Mouse (Mus musculus) kidney, embryonic 14.5 days (tissue): Measurements from ENCODE around the gene Nemp1. TPM values are rescaled to one million over a fixed set of nuclear protein-coding genes. Genes with fewer than 3 reads are reported as not detected.

Experiments
- ATAC-seq: fragments of 200-750 bp; cut with Nextera tagmentation; 2 replicates; pipeline ENCODE4 v1.8.0; 2017; ENCODE audit warnings: moderate number of reproducible peaks, mild to moderate bottlenecking, moderate TSS enrichment, moderate library complexity; ENCODE audit not compliant: low FRiP score, low TSS enrichment
- H3K27ac ChIP-seq: fragments of 300-500 bp; sonication (generic); 2 replicates; pipeline ENCODE4 v1.5.1; 2014; ENCODE audit warnings: low read depth, mild to moderate bottlenecking, low read length, moderate library complexity, mixed read lengths
- H3K27me3 ChIP-seq: fragments of 300-500 bp; sonication (generic); 2 replicates; pipeline ENCODE4 v1.6.1; 2014; ENCODE audit warnings: mild to moderate bottlenecking, low read length; ENCODE audit not compliant: control insufficient read depth, insufficient read depth
- H3K36me3 ChIP-seq: fragments of 300-500 bp; sonication (generic); 2 replicates; pipeline ENCODE4 v1.6.1; 2014; ENCODE audit warnings: low read length, mixed read lengths; ENCODE audit not compliant: control insufficient read depth, insufficient read depth
- H3K4me1 ChIP-seq: fragments of 300-500 bp; sonication (generic); 2 replicates; pipeline ENCODE4 v1.6.1; 2014; ENCODE audit warnings: low read length, mixed read lengths; ENCODE audit not compliant: control insufficient read depth, insufficient read depth
- H3K4me2 ChIP-seq: fragments of 300-500 bp; sonication (generic); replicated peaks from 2 replicates; pipeline ENCODE4 v1.6.1; 2014; ENCODE audit warnings: low read depth, mild to moderate bottlenecking, low read length
- H3K4me3 ChIP-seq: fragments of 300-500 bp; sonication (generic); 2 replicates; pipeline ENCODE4 v1.5.1; 2014; ENCODE audit warnings: mild to moderate bottlenecking, low read length
- H3K9ac ChIP-seq: fragments of 300-500 bp; sonication (generic); 2 replicates; pipeline ENCODE4 v1.6.1; 2014; ENCODE audit warnings: low read depth, mild to moderate bottlenecking, low read length, moderate library complexity
- H3K9me3 ChIP-seq: fragments of 300-500 bp; sonication (generic); 2 replicates; pipeline ENCODE4 v1.6.1; 2016; ENCODE audit warnings: low read length; ENCODE audit not compliant: control insufficient read depth
- WGBS: fragments of 180-500 bp; shearing (Covaris S2); extraction: QIAGEN DNeasy Blood & Tissue Kit; methylation state at CpG from one replicate; pipeline ENCODE4 v1.1.7; 2014; 5-methylcytosine and 5-hydroxymethylcytosine counted together
- polyA plus RNA-seq: library from polyadenylated mRNA; unstranded; fragments of >200 nt; fragmentation: Nextera tagmentation; extraction: Ambion mirVana; gene quantifications from 2 replicates; pipeline ENCODE4 v1.2.1, GENCODE M21; 2014

Nemp1 gene
- 7.6 and 12.4 TPM in 2 replicates for polyA plus RNA-seq

DNA sequence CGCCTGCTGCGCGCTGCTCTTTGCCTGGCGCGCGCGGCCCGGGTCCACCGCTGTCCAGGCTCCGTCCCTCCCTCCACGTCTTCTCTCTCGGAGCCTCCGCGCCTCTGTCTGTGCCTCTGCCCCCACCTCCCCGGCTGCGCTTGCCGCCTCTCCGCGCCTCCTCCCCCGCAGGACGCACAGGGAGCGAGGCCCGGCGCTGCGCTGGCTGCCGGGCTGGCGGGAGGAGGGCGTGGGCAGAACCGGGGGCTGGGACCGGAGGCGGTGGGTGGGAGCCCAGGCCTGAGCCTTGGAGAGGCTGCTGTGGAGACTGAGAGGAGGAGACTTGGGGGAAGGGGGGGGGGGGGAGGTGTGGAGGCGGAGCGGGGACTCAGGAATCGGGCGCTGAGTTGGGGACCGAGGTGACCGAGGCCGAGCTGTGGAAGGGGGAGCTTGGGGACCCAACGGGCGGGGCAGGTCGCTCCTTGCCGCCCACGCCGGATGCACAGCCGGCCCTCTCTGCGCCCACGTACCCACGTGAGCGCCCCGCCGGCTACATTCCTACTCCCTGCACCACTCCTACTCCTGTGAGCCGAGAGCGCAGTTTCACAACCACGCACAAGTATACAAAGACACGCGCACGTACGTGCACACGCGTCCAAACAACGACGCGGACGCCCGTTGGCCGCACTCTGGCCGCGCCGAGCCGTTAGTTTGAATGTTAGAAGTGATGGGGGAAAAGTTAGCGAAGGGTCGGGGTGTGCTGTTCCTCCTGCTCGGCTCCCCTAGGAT lies at the start of gene Nemp1:
TSS of gene Nemp1 (plus strand) at position 401 of the 768 bp plus-strand sequence.
- Histone ChIP-seq H3K4me2 (peak within 1 kb of the TSS; percentile 65), H3K4me1 (peaks cover 57% of the 10 kb centered on the region), H3K4me3 (peak within 1 kb of the TSS; percentile 60), H3K36me3 (peaks cover 27% of the 10 kb centered on the region), H3K27ac (peak within 1 kb of the TSS; percentile 99), H3K9ac (peak within 1 kb of the TSS; percentile 77), H3K27me3 (no peaks in the 10 kb centered on the region), H3K9me3 (no peaks in the 10 kb centered on the region)
- ATAC-seq, result peak; percentile 68
- under 1% methylated on average over 67 of the region's 73 CpGs for WGBS

GRCm38 (mm10) chr10:127617294-127617693 lies 49.4 kb upstream of the Nemp1 start:
- H3K9me3 ChIP-seq, result no peaks in the 10 kb centered on the region
- H3K4me1 ChIP-seq, result peaks cover 62% of the 10 kb centered on the region
- H3K4me2 ChIP-seq, result peak overlapping the region; percentile 12; the same call in 1 of the 2 replicates
- no peaks in the 10 kb centered on the region for H3K27me3 ChIP-seq
- H3K4me3 ChIP-seq, result no peak overlapping the region; the same call in 1 of the 2 replicates
- peak overlapping the region; percentile 28; the same call in 1 of the 2 replicates for H3K9ac ChIP-seq
- ATAC-seq, result no peak
- WGBS, result 48% methylated on average over 4 of the region's 4 CpGs
- peaks cover 5% of the 10 kb centered on the region; the same call in 1 of the 2 replicates for H3K36me3 ChIP-seq
- H3K27ac ChIP-seq, result peak overlapping the region; percentile 78; the same call in 1 of the 2 replicates

- Histone ChIP-seq H3K27ac (peak overlapping the region; percentile 1; the same call in 1 of the 2 replicates), H3K36me3 (no peaks in the 10 kb centered on the region; the same call in 1 of the 2 replicates), H3K4me1 (peaks cover 66% of the 10 kb centered on the region), H3K9me3 (no peaks in the 10 kb centered on the region), H3K27me3 (no peaks in the 10 kb centered on the region), H3K4me3 (peak overlapping the region; percentile 61; the same call in 1 of the 2 replicates), H3K9ac (no peak overlapping the region), H3K4me2 (peak overlapping the region; percentile 96)
- 38% methylated on average over 5 of the region's 6 CpGs for WGBS
- ATAC-seq, result no peak
Observed at GRCm38 (mm10) chr10:127618173-127618572, 48.5 kb upstream of the Nemp1 start.

GRCm38 (mm10) chr10:127619119-127619721 lies 47.5 kb upstream of the Nemp1 start:
- H3K9ac ChIP-seq, result peak overlapping the region; percentile 72; the same call in 1 of the 2 replicates
- peak overlapping the region; percentile 96 for H3K4me2 ChIP-seq
- no peaks in the 10 kb centered on the region for H3K9me3 ChIP-seq
- WGBS, result 20% methylated on average over 8 of the region's 8 CpGs
- no peaks in the 10 kb centered on the region for H3K36me3 ChIP-seq
- H3K4me3 ChIP-seq, result peak overlapping the region; percentile 61
- peak overlapping the region; percentile 97; the same call in 1 of the 2 replicates for H3K27ac ChIP-seq
- no peak for ATAC-seq
- peaks cover 60% of the 10 kb centered on the region for H3K4me1 ChIP-seq
- no peaks in the 10 kb centered on the region for H3K27me3 ChIP-seq

- Histone ChIP-seq H3K9me3 (no peaks in the 10 kb centered on the region), H3K36me3 (no peaks in the 10 kb centered on the region), H3K4me1 (peaks cover 52% of the 10 kb centered on the region), H3K27ac (peak overlapping the region; percentile 97), H3K27me3 (no peaks in the 10 kb centered on the region), H3K4me3 (peak overlapping the region; percentile 61), H3K4me2 (peak overlapping the region; percentile 96), H3K9ac (peak overlapping the region; percentile 72)
- 9% methylated on average over 12 of the region's 12 CpGs for WGBS
- no peak for ATAC-seq
Observed at GRCm38 (mm10) chr10:127619941-127620405, 46.7 kb upstream of the Nemp1 start.

- peak within 1 kb of the TSS; percentile 72 for H3K9ac ChIP-seq
- peaks cover 46% of the 10 kb centered on the region for H3K4me1 ChIP-seq
- no peaks in the 10 kb centered on the region for H3K36me3 ChIP-seq
- WGBS, result 0% methylated on average over 23 of the region's 32 CpGs
- H3K9me3 ChIP-seq, result no peaks in the 10 kb centered on the region
- H3K27me3 ChIP-seq, result no peaks in the 10 kb centered on the region
- peak within 1 kb of the TSS; percentile 61 for H3K4me3 ChIP-seq
- peak; percentile 67 for ATAC-seq
- peak within 1 kb of the TSS; percentile 97 for H3K27ac ChIP-seq
- peak within 1 kb of the TSS; percentile 96 for H3K4me2 ChIP-seq
Observed at GRCm38 (mm10) chr10:127620406-127621190, 46.1 kb upstream of the Nemp1 start, which contains the start of gene Lrp1. Gene Lrp1, minus strand, starts transcription at chr10:127621148.

GRCm38 (mm10) chr10:127621191-127622056 lies 45.3 kb upstream of the Nemp1 start:
- H3K9me3 ChIP-seq, result peaks cover 3% of the 10 kb centered on the region
- peaks cover 38% of the 10 kb centered on the region for H3K4me1 ChIP-seq
- ATAC-seq, result peak; percentile 91
- no peaks in the 10 kb centered on the region for H3K27me3 ChIP-seq
- 0% methylated on average over 33 of the region's 39 CpGs for WGBS
- peak overlapping the region; percentile 97 for H3K27ac ChIP-seq
- no peaks in the 10 kb centered on the region for H3K36me3 ChIP-seq
- H3K9ac ChIP-seq, result peak overlapping the region; percentile 72
- H3K4me2 ChIP-seq, result peak overlapping the region; percentile 96
- peak overlapping the region; percentile 61 for H3K4me3 ChIP-seq

- Histone ChIP-seq H3K27me3 (no peaks in the 10 kb centered on the region), H3K4me1 (peaks cover 32% of the 10 kb centered on the region), H3K27ac (peak overlapping the region; percentile 97), H3K9ac (peak overlapping the region; percentile 72; the same call in 1 of the 2 replicates), H3K4me2 (peak overlapping the region; percentile 96), H3K4me3 (peak overlapping the region; percentile 61), H3K36me3 (no peaks in the 10 kb centered on the region), H3K9me3 (peaks cover 5% of the 10 kb centered on the region)
- peak; percentile 34 for ATAC-seq
- 0% methylated on average over 13 of the region's 13 CpGs for WGBS
Observed at GRCm38 (mm10) chr10:127622057-127622392, 44.7 kb upstream of the Nemp1 start.
